8 mouse cellular contexts compared by ENCODE assay signal in the genomic region with DNA sequence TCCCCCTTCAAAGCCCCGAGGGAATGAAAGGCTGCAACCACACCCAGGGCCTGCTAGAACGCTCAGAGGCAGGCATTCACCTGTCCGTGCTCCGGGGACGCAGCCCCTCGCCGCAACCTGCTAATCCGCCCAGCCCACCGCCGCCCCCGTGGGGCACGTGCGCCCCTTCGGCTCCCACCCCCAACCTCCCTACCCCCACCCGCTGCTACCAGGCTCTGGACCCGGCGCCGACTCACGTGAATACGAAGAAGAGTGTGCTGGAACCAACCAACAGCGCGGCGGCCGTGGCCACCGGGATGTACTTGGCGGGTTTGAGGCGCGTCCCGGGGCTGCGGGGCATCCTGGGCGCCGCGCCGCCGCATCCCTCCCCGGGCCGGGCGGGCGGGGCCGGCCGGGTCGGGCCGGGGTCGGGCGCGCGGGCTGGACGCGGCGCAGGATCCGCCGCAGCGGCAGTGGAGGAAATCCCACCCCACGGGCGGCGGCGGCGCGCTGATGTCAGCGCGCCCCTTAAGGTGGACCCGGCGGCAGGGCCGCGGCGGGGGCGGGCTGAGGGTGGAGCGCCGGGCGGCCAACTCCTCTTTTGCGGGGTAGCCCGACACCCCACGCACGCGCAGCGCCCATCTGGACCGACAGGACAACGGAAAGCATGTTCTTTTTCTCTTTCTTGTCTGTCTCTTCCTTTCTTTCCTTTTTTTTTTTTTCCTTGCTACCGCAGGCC. TPM values are rescaled to one million over a fixed set of nuclear protein-coding genes. Genes with fewer than 3 reads are reported as not detected.
A peak's percentile ranks its signal among the peaks of the same experiment; 100 is the strongest.
DNase-seq lines count a peak whose midpoint lies in the region; ATAC-seq and TF ChIP-seq lines count a peak whose summit lies in the region.

A gene (minus strand): TSS at position 466 of the 718 bp plus-strand sequence.

- no peak for TF ChIP-seq CTCF in gastrocnemius, adult 2 months (IDR thresholded peaks at IDR 0.05)
- no peak; the same call in 1 of the 2 replicates for TF ChIP-seq CTCF in left cerebral cortex, adult 2 months (IDR thresholded peaks at IDR 0.05)

- WGBS in hindbrain, embryonic 14.5 days, result under 1% methylated on average over 59 of the region's 79 CpGs

- no peaks in the 10 kb centered on the region for H3K9me3 ChIP-seq in hindbrain, embryonic 14.5 days (ENCODE audit: control insufficient read depth, low read length)

- intact Hi-C loops in gastrocnemius, adult 2 months (cut with DNase I), result loop anchor here (10.0 kb wide), 1 partner anchor 320 kb away; a partner anchor contains a TSS
- intact Hi-C loops in left cerebral cortex, adult 2 months (cut with DNase I), result loop anchor here (1.0 to 10.0 kb wide), 2 partner anchors 13 to 310 kb away; a partner anchor contains a TSS

- no peaks in the 10 kb centered on the region for H3K27me3 ChIP-seq in hindbrain, embryonic 14.5 days (ENCODE audit: control insufficient read depth, insufficient read depth, low read length)

- H3K9ac ChIP-seq in hindbrain, embryonic 14.5 days, result peak within 1 kb of the TSS; percentile 87

- H3K4me1 ChIP-seq in hindbrain, embryonic 14.5 days (replicated peaks; ENCODE audit: control insufficient read depth, insufficient read depth, low read length), result peaks cover 22% of the 10 kb centered on the region

- peak within 1 kb of the TSS; percentile 82 for H3K4me2 ChIP-seq in hindbrain, embryonic 14.5 days (replicated peaks)

- DNase-seq in NIH3T3 (ENCODE audit: low read depth), result peak; percentile 87
- DNase-seq in cerebellum, adult 8-10 months, result peak; percentile 71
- peak; percentile 90 for DNase-seq in gastrocnemius, adult 2 months
- peak; percentile 80 for DNase-seq in hindbrain, embryonic 14.5 days (ENCODE audit: low spot score)
- peak; percentile 84 for DNase-seq in left cerebral cortex, adult 2 months (ENCODE audit: extremely low spot score in 1 of 2, low spot score in 2 of 2)
- DNase-seq in lung, postnatal 36 days, result peak; percentile 82
- DNase-seq in retina, postnatal 1 day, result peak; percentile 80
- DNase-seq in urinary bladder, postnatal 25 days (ENCODE audit: low spot score), result peak; percentile 71

- peak within 1 kb of the TSS; percentile 94 for H3K27ac ChIP-seq in gastrocnemius, adult 2 months
- H3K27ac ChIP-seq in hindbrain, embryonic 14.5 days, result peak within 1 kb of the TSS; percentile 92
- H3K27ac ChIP-seq in left cerebral cortex, adult 2 months, result peak within 1 kb of the TSS; percentile 95

- ATAC-seq in hindbrain, embryonic 14.5 days (ENCODE audit: low FRiP score), result peak; percentile 86

- H3K4me3 ChIP-seq in gastrocnemius, adult 2 months, result peak within 1 kb of the TSS; percentile 95
- peak within 1 kb of the TSS; percentile 88 for H3K4me3 ChIP-seq in hindbrain, embryonic 14.5 days (replicated peaks; ENCODE audit: low read length)
- peak within 1 kb of the TSS; percentile 70 for H3K4me3 ChIP-seq in left cerebral cortex, adult 2 months

- peaks cover 27% of the 10 kb centered on the region for H3K36me3 ChIP-seq in hindbrain, embryonic 14.5 days (replicated peaks; ENCODE audit: control insufficient read depth, insufficient read depth)

RNA-seq across cellular contexts. Expression of the gene that starts here (rescaled TPM):
- total RNA-seq in gastrocnemius, adult 2 months (2021), result 10 to 100 TPM; 21.6 to 28.7 TPM
- 14.8 and 16.4 TPM in 2 replicates for polyA plus RNA-seq in hindbrain, embryonic 14.5 days (2014; fragmentation: Nextera tagmentation; extraction: Ambion mirVana)
- 100 to 1,000 TPM; 132 to 134 TPM for total RNA-seq in left cerebral cortex, adult 2 months (2021)

Comparison
In these comparisons a context has a peak if more than half of its experiments do, and no peak if none do; other contexts are left out.
1. Peak in every context shown above with its lines: DNase-seq, ATAC-seq, H3K4me3 ChIP-seq and H3K27ac ChIP-seq.
2. RNA of the gene that starts here (total RNA-seq): 132 to 134 TPM in left cerebral cortex, adult 2 months; 21.6 to 28.7 TPM in gastrocnemius, adult 2 months; every median in the first group is over 4 times any median in the second.